Mouse (Mus musculus) CH12.LX (cell line): ENCODE results near the gene Sgms1. TPM values are rescaled to one million over a fixed set of nuclear protein-coding genes. Genes with fewer than 3 reads are reported as not detected.

Source experiments
- DNase-seq: peaks from one replicate; pipeline ENCODE4 v3.0.0-alpha.2; 2013; ENCODE audit errors: extremely low read depth
- H3K27ac ChIP-seq: 2 replicates; pipeline ENCODE4 v1.5.1; 2012; ENCODE audit warnings: low read depth, mild to moderate bottlenecking, control low read depth, moderate library complexity; ENCODE audit not compliant: insufficient read depth
- H3K27me3 ChIP-seq: replicated peaks from 2 replicates; pipeline ENCODE3; 2012; ENCODE audit warnings: inconsistent platforms
- H3K36me3 ChIP-seq, 2 experiments: replicated peaks in 1 of 2; 2 replicates each; pipeline versions ENCODE3 to v1.6.1; 2012; ENCODE audit warnings: inconsistent platforms in 1 of 2, low read length in 1 of 2, mild to moderate bottlenecking in 1 of 2, mixed read lengths in 1 of 2, moderate library complexity in 1 of 2; ENCODE audit not compliant: control insufficient read depth in 1 of 2, insufficient read depth in 1 of 2
- H3K4me1 ChIP-seq, 2 experiments: 2 replicates each; pipeline ENCODE4 v1.6.1; 2012; ENCODE audit warnings: inconsistent platforms in 1 of 2, moderate library complexity in 1 of 2; ENCODE audit not compliant: insufficient read depth in 2 of 2, control insufficient read depth in 1 of 2
- H3K4me2 ChIP-seq: 2 replicates; pipeline ENCODE4 v1.6.1; 2012; ENCODE audit warnings: low read depth, mild to moderate bottlenecking, control low read depth; ENCODE audit not compliant: poor library complexity, insufficient read depth, severe bottlenecking
- H3K4me3 ChIP-seq, 3 experiments: fragments of 150-350 bp in 1 of 3; sonication (generic) in 1 of 3; replicated peaks in 1 of 3; 2 replicates each; pipeline versions ENCODE3 to v1.5.1; 2011 to 2012; ENCODE audit warnings: low read depth in 2 of 3, low read length in 2 of 3, mild to moderate bottlenecking in 2 of 3, moderate library complexity in 2 of 3, control low read depth in 1 of 3, improper control_type of control experiment in 1 of 3, inconsistent platforms in 1 of 3, mixed read lengths in 1 of 3; ENCODE audit not compliant: poor library complexity in 1 of 3
- H3K79me2 ChIP-seq: replicated peaks from 2 replicates; pipeline ENCODE4 v1.6.1; 2012; ENCODE audit warnings: mild to moderate bottlenecking, moderate library complexity; ENCODE audit not compliant: control insufficient read depth, poor library complexity, insufficient read depth, severe bottlenecking; ENCODE audit errors: extremely low read depth
- H3K9ac ChIP-seq: 2 replicates; pipeline ENCODE4 v1.6.1; 2012; ENCODE audit warnings: low read depth, mild to moderate bottlenecking, control low read depth, moderate library complexity; ENCODE audit not compliant: insufficient read depth
- H3K9me3 ChIP-seq: replicated peaks from 2 replicates; pipeline ENCODE3; 2012; ENCODE audit warnings: low read length, inconsistent platforms, mixed read lengths
- CTCF ChIP-seq, 2 experiments: IDR thresholded peaks in 1 of 2; conservative IDR thresholded peaks in 1 of 2; 2 replicates each; pipeline ENCODE4 v1.5.1; 2011 to 2012; ENCODE audit warnings: low read depth in 2 of 2, low read length in 2 of 2, improper control_type of control experiment in 1 of 2, inconsistent platforms in 1 of 2, mild to moderate bottlenecking in 1 of 2, moderate library complexity in 1 of 2
- E2F4 ChIP-seq: IDR thresholded peaks from 2 replicates; pipeline ENCODE4 v1.6.1; 2011; ENCODE audit warnings: low read depth, low read length, improper control_type of control experiment; ENCODE audit not compliant: insufficient replicate concordance
- GABPA ChIP-seq: IDR thresholded peaks from 2 replicates; pipeline ENCODE4 v1.6.1; 2012; ENCODE audit warnings: low read depth, low read length, improper control_type of control experiment, inconsistent platforms; ENCODE audit not compliant: insufficient replicate concordance
- IRF4 ChIP-seq: IDR thresholded peaks from 2 replicates; pipeline ENCODE4 v1.6.1; 2014; ENCODE audit warnings: low read depth, mild to moderate bottlenecking, inconsistent platforms, low read length, improper control_type of control experiment
- KAT2A ChIP-seq: IDR thresholded peaks from 2 replicates; pipeline ENCODE4 v1.6.1; 2012; ENCODE audit warnings: low read length, improper control_type of control experiment, inconsistent platforms; ENCODE audit not compliant: insufficient replicate concordance
- MAZ ChIP-seq: IDR thresholded peaks from 2 replicates; pipeline ENCODE4 v1.6.1; 2012; ENCODE audit warnings: low read depth, mild to moderate bottlenecking, inconsistent platforms, low read length, improper control_type of control experiment, moderate library complexity
- PAX5 ChIP-seq: IDR thresholded peaks from 2 replicates; pipeline ENCODE4 v1.6.1; 2012; ENCODE audit warnings: low read length, inconsistent platforms, mixed read lengths
- POLR2A ChIP-seq: IDR thresholded peaks from 2 replicates; pipeline ENCODE4 v1.6.1; 2011; ENCODE audit warnings: low read depth, mild to moderate bottlenecking, improper control_type of control experiment, low read length
- POLR2AphosphoS2 ChIP-seq: IDR thresholded peaks from 2 replicates; pipeline ENCODE4 v1.6.1; 2011; ENCODE audit warnings: low read depth, low read length, improper control_type of control experiment
- RCOR1 ChIP-seq: conservative IDR thresholded peaks from 2 replicates; pipeline ENCODE4 v1.6.1; 2012; ENCODE audit warnings: low read depth, mild to moderate bottlenecking, inconsistent platforms, low read length, improper control_type of control experiment
- SMC3 ChIP-seq: IDR thresholded peaks from 2 replicates; pipeline ENCODE4 v1.6.1; 2011; ENCODE audit warnings: low read depth, low read length, improper control_type of control experiment
- TBP ChIP-seq: conservative IDR thresholded peaks from 2 replicates; pipeline ENCODE4 v1.6.1; 2011; ENCODE audit warnings: low read depth, low read length, improper control_type of control experiment
- TCF12 ChIP-seq: IDR thresholded peaks from 2 replicates; pipeline ENCODE4 v1.6.1; 2014; ENCODE audit warnings: low read depth, mild to moderate bottlenecking, inconsistent platforms, low read length, improper control_type of control experiment
- USF1 ChIP-seq: IDR thresholded peaks from 2 replicates; pipeline ENCODE4 v1.6.1; 2014; ENCODE audit warnings: low read depth, mild to moderate bottlenecking, inconsistent platforms, low read length, improper control_type of control experiment
- ZC3H11A ChIP-seq: IDR thresholded peaks from 2 replicates; pipeline ENCODE4 v1.6.1; 2012; ENCODE audit warnings: low read depth, mild to moderate bottlenecking, inconsistent platforms, low read length, improper control_type of control experiment
- dilution Hi-C: fragments of 300-500 bp; cut with MboI; formaldehyde crosslinking; loops from 2 replicates; pipeline ENCODE4 v1.14.3; 2020; ENCODE audit warnings: low sequenced_read_pairs; ENCODE audit not compliant: extremely low pct_unique_long_range_greater_than_20kb, extremely low pct_ligation_motif_present
- in situ Hi-C: fragments of 300-500 bp; cut with MboI; formaldehyde crosslinking; loops from 3 replicates; pipeline ENCODE4 v1.14.3; 2019; ENCODE audit warnings: low sequenced_read_pairs, low pct_ligation_motif_present, low pct_unique_long_range_greater_than_20kb, mixed read lengths
- polyA plus RNA-seq: library from polyadenylated mRNA; unstranded; fragments of >175 nt; gene quantifications from 2 replicates; pipeline ENCODE4 v1.2.1, GENCODE M21; 2012; ENCODE audit warnings: low read depth; ENCODE audit not compliant: insufficient read length
- total RNA-seq, 2 experiments: library from RNA; depleted of rRNA; stranded (reverse); fragments of 300-350 nt in 1 of 2; fragments of >200 nt in 1 of 2; gene quantifications; 2 replicates each; pipeline ENCODE4 v1.2.3; 2012 to 2014

Sgms1 gene
- total and polyA plus RNA-seq, 3 experiments: 1.4 to 1.8 (median 1.8) TPM

DNA sequence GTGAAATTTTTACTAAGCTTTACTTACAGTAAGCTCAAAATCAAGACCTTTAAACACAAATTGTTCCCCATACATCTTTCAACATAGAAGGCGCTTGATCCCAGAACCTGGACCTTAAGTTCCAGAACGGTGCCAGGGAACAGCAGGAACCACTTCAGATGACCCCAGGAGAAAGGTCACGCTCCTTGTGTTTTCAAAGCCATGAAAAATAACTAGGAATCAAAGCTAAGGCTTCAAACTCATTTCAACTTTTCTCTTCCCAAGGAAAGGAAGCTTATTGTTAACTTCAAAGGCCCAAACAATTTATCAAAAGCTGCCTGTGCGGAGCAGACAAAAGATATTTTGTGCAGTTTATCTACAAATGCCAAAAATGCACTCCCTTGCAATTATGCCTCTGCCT, 107.6 kb downstream of the Sgms1 start:
- H3K4me3 ChIP-seq: no peak overlapping the region
- no peak overlapping the region for H3K27ac ChIP-seq
- no peaks in the 10 kb centered on the region for H3K79me2 ChIP-seq
- H3K4me1 ChIP-seq: peaks cover 4 to 9% of the 10 kb centered on the region in 2 experiments; a peak in 3 of 4 replicates
- no peak overlapping the region for H3K9ac ChIP-seq
- dilution Hi-C loops: no loop called here
- no peaks in the 10 kb centered on the region for H3K9me3 ChIP-seq
- H3K36me3 ChIP-seq: no peaks in the 10 kb centered on the region
- no peaks in the 10 kb centered on the region for H3K27me3 ChIP-seq
- H3K4me2 ChIP-seq: no peak overlapping the region
- TF ChIP-seq TCF12 (no peak), TBP (no peak), GABPA (no peak)
- TF ChIP-seq, all 38 proteins: peak for 0
- no peak for DNase-seq
- in situ Hi-C loops: no loop called here

- no peak overlapping the region for H3K4me3 ChIP-seq
- H3K79me2 ChIP-seq: no peaks in the 10 kb centered on the region
- dilution Hi-C loops (no loop called here), in situ Hi-C loops (no loop called here)
- TF ChIP-seq CTCF (conservative IDR thresholded peaks at IDR 0.05 in 1 of 2, IDR thresholded peaks at IDR 0.05 in 1 of 2; ENCODE audit: low read depth in 2 of 2, low read length in 2 of 2): no peak
- TF ChIP-seq SMC3: no peak
- TF ChIP-seq PAX5: no peak
- TF ChIP-seq E2F4: no peak
- no peak for TF ChIP-seq USF1
- H3K27me3 ChIP-seq: no peaks in the 10 kb centered on the region
- H3K4me2 ChIP-seq: no peak overlapping the region
- no peaks in the 10 kb centered on the region for H3K36me3 ChIP-seq
- peaks cover 6 to 18% of the 10 kb centered on the region in 2 experiments for H3K4me1 ChIP-seq
- no peak for DNase-seq
- no peaks in the 10 kb centered on the region for H3K9me3 ChIP-seq
- H3K9ac ChIP-seq: no peak overlapping the region
- no peak overlapping the region for H3K27ac ChIP-seq
Measured at GRCm38 (mm10) chr19:32280380-32280779, 109.1 kb downstream of the Sgms1 start.

DNA sequence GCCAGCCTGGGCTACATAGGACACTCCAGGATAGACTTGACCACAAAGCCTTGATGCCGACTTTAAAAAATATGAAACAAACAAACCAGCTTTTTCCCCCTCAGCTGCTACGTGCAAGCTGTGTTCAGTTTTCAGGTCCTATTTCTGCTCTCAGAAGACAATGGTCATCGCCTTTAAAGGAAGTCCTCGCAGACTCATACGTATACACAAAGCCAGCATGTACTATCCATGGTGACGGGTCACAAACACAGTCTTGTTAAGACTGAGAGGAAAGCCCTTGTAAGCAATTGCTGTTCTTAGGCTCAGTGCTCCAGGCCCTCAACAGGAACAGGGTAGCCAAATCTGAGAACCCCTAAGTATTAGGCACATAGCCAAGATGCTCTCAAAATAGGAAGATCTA, 110.1 kb downstream of the Sgms1 start:
- Histone ChIP-seq H3K4me2 (no peak overlapping the region), H3K27ac (no peak overlapping the region), H3K79me2 (no peaks in the 10 kb centered on the region), H3K36me3 (no peaks in the 10 kb centered on the region), H3K9me3 (no peaks in the 10 kb centered on the region), H3K27me3 (no peaks in the 10 kb centered on the region), H3K9ac (no peak overlapping the region), H3K4me1 (peaks cover 16 to 28% of the 10 kb centered on the region in 2 experiments), H3K4me3 (no peak overlapping the region)
- TF ChIP-seq CTCF (conservative IDR thresholded peaks at IDR 0.05 in 1 of 2, IDR thresholded peaks at IDR 0.05 in 1 of 2; ENCODE audit: low read depth in 2 of 2, low read length in 2 of 2) (no peak), MAZ (no peak), KAT2A (no peak), SMC3 (no peak), POLR2A (no peak), IRF4 (no peak), RCOR1 (no peak), USF1 (no peak), ZC3H11A (no peak), POLR2AphosphoS2 (no peak)
- dilution Hi-C loops (no loop called here), in situ Hi-C loops (no loop called here)
- no peak for DNase-seq
